Mouse (Mus musculus) heart, postnatal 0 days (tissue): ENCODE results near the gene Tcf12.

ENCODE experiments used
- CTCF ChIP-seq: IDR thresholded peaks from 2 replicates; pipeline ENCODE4 v1.5.1; 2016; ENCODE audit warnings: antibody characterized with exemption, control low read depth, low read depth
- EP300 ChIP-seq: IDR thresholded peaks from 2 replicates; pipeline ENCODE4 v1.6.1; 2016; ENCODE audit warnings: antibody characterized with exemption, low read depth

DNA sequence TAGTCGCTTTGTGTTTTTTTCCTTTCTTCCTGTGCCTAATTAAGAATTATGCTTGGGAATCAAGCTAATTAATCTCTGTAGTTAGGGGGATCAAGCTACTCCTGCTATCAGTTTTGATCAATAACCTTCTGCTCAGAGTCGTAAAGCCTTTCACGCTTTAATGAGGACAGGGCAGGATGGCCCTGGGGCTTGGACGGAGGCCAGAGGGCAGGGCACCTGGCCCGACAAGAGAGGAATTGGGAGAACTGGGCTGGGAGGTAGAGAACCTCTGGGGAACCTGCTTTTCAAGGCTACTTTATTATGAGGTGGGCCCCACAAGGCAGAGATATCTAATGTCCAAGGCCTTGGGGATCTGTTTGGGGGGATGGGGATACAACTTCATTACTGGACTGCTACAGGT lies 274.3 kb downstream of the Tcf12 start:
- TF ChIP-seq CTCF (no peak), EP300 (no peak)
